Mouse (Mus musculus) C2C12 (cell line): Measurements from ENCODE around the gene Fer.

Experiments used
- CTCF ChIP-seq: IDR thresholded peaks from one replicate; pipeline ENCODE4 v1.5.1; 2011; ENCODE audit not compliant: control insufficient read depth, insufficient read depth, insufficient read length
- FOSL1 ChIP-seq: IDR thresholded peaks from one replicate; pipeline ENCODE4 v1.8.0; 2011; ENCODE audit warnings: mild to moderate bottlenecking, low read length; ENCODE audit not compliant: poor library complexity, insufficient read depth, severe bottlenecking
- MAX ChIP-seq: IDR thresholded peaks from one replicate; pipeline ENCODE4 v1.6.1; 2011; ENCODE audit warnings: mild to moderate bottlenecking, control low read depth
- MYOD1 ChIP-seq: IDR thresholded peaks from one replicate; pipeline ENCODE4 v1.6.1; 2011; ENCODE audit warnings: low read depth; ENCODE audit not compliant: control insufficient read depth, insufficient read length
- MYOG ChIP-seq: IDR thresholded peaks from one replicate; pipeline ENCODE4 v1.6.1; 2011; ENCODE audit not compliant: control insufficient read depth, insufficient read length; ENCODE audit errors: extremely low read depth
- USF1 ChIP-seq: IDR thresholded peaks from one replicate; pipeline ENCODE4 v1.6.1; 2011; ENCODE audit warnings: low read depth, mild to moderate bottlenecking, control low read depth, moderate library complexity

GRCm38 (mm10) chr17:63849566-63849965 lies 13.3 kb upstream of the Fer start:
- TF ChIP-seq CTCF (no peak), MYOG (no peak), MYOD1 (no peak), MAX (no peak), FOSL1 (no peak), USF1 (no peak)
